Mouse (Mus musculus) gastrocnemius, adult 8-10 months (tissue): ENCODE results near the gene Limch1. TPM values are rescaled to one million over a fixed set of nuclear protein-coding genes. Genes with fewer than 3 reads are reported as not detected.
A peak's percentile ranks its signal among the peaks of the same experiment; 100 is the strongest.

Source experiments
- DNase-seq, 2 experiments: peaks; one replicate each; pipeline ENCODE4 v3.0.0; 2022; ENCODE audit warnings: low spot score in 2 of 2
- total RNA-seq, 4 experiments: library from RNA; stranded (reverse); gene quantifications; 2 replicates each; pipeline ENCODE4 v1.2.4; 2022

The Limch1 gene
- total RNA-seq, 4 experiments from 2014 or later = 110 to 128 (median 121) TPM

DNA sequence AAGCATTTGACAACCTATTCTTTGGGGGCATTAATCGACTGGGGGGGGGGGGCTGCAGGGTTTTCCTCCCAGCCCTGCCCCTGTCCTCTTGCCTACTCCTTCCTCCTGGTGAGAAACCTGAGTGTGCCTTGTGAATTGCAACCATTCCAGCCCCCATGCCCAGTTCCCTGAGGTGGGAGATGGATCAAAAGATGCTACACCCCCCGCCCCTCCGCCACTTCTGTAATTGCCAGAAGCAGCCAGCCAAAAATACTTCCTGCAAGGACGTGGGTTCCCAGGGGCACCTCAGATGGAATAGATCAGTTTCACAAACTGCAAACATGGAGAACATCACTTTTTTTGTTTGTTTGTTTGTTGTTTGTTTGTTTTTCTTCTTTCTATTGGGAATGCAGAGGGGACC lies 222.0 kb downstream of the Limch1 start:
- no peak for DNase-seq

GRCm38 (mm10) chr5:66968059-66968833 lies 222.6 kb downstream of the Limch1 start:
- no peak for DNase-seq

- no peak for DNase-seq
Observed at GRCm38 (mm10) chr5:66968925-66969711, 223.5 kb downstream of the Limch1 start.

DNA sequence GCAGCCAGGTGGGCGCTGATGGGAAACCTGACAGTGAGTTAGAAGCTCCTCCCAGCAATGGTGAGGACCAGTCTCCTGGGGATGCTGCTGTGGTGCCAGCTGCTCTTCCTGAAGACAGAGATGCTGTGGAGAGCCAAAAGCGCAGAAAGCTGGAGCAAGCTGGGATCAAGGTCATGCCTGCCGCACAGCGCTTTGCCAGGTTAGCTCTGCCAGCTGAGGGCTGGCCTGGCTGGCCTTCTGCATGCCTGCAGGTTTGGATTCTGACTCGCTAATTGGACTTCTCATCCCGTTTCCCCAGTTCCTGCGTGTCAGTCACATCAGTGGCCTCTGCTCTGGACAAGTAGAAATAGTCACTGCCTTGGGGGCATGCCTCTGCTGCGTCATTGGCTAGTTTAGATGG lies 230.0 kb downstream of the Limch1 start:
- peak in 1 of 2 experiments; percentile 37 for DNase-seq

GRCm38 (mm10) chr5:66979332-66980218 lies 233.9 kb downstream of the Limch1 start:
- peak; percentile 61 to 71 for DNase-seq

DNA sequence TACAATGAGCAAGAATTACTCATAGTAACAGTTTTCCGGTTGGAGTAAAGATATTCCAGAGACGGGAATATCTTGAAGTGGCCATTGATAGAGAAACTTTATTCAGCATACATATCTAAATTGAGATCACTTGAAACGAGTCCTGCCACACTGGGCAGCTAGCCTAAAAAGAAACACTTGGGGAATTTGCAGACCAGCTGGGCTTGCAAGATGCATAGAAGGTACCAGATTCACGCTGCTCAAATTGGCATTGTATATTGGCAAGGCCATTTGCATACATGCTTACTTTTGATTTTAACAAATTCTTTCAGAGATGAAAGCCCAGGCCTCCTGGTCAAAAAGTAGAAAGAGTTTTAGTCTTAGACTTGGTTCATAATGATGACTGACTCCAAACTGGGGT lies 235.2 kb downstream of the Limch1 start:
- DNase-seq = no peak

GRCm38 (mm10) chr5:66983104-66983503 lies 237.5 kb downstream of the Limch1 start:
- no peak for DNase-seq

DNA sequence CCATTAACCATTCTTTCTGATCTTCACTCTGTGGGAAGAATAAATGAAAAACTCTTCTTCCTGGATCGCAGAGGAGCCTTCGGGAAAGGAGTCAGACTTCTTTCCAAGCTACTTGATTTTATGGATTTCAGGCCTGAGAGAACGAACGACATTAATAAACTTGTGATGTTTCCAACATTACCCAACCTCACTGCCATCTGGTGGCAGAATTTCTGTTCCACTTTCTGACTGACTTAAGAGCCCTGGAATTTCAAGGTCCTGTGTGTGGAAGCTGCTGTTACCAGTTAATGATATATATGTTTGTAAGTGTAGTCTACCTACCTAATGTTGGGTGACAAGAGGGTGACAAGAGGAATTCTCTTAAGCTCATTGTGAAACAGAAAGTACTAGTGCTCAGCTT lies 243.3 kb downstream of the Limch1 start:
- DNase-seq = no peak

- DNase-seq = no peak
Observed at GRCm38 (mm10) chr5:66989531-66989930, 243.9 kb downstream of the Limch1 start.

DNA sequence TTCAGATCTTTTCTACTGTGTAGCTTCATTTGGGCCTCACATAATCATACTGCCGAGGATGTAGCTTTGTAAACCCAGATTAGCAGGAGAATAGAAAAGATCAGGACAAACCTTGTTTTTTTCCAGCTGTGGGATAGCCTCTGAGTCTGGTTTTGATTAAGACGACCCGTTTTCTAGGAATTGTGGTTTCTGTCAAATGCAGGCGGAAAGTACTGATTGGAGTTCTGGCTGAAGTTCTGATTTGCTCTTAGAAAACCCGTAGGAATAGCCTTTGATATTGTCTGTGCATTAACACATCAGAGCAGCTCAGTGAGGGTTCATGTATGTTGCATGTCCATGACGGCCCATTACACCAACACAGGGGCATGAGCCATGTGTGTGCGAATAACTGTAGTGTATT lies 246.8 kb downstream of the Limch1 start:
- no peak for DNase-seq

GRCm38 (mm10) chr5:66993076-66993475 lies 247.4 kb downstream of the Limch1 start:
- no peak for DNase-seq

DNA sequence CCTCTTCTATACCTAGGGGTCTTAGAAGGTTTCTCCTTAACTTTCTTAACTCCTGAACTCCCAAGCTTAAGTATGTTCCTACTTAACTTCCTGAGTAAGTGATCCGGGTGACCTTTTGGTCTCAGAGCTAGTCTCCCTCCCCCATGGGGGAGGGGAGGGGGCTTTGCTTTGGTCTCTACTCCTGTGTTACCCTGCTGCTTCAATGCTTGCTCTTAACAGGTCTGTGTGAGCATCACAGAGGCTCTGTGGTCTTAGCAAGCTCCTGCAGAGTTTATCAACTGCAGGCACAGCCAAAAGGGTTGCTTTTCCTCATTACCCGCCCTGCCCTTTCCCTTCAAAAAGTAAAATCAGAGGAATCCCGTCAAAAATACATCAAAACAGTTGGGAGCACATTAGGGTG lies 250.5 kb downstream of the Limch1 start:
- no peak for DNase-seq

GRCm38 (mm10) chr5:66996886-66997599 lies 251.4 kb downstream of the Limch1 start:
- DNase-seq = peak; percentile 48 to 54

GRCm38 (mm10) chr5:66997600-66997930 lies 251.9 kb downstream of the Limch1 start:
- DNase-seq = no peak

DNA sequence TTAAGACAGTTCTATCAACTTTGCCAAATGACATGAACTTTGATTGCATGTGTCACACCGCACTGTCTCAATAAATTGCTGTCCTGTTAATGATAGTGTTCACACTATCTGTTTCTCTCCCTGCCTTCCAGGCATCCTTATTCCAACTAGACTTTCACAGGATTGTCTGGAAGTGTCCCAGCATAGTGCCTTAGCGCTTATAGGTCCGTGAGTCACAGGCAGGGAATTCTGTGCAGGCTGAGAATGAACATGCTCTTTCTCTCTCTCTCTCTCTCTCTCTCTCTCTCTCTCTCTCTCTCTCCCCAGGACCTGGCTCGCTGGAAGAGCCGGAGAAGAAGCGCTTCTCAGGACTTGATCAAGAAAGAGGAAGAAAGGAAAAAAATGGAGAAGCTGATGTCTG lies 252.7 kb downstream of the Limch1 start:
- no peak for DNase-seq

GRCm38 (mm10) chr5:67002346-67002745 lies 256.7 kb downstream of the Limch1 start:
- no peak for DNase-seq

DNA sequence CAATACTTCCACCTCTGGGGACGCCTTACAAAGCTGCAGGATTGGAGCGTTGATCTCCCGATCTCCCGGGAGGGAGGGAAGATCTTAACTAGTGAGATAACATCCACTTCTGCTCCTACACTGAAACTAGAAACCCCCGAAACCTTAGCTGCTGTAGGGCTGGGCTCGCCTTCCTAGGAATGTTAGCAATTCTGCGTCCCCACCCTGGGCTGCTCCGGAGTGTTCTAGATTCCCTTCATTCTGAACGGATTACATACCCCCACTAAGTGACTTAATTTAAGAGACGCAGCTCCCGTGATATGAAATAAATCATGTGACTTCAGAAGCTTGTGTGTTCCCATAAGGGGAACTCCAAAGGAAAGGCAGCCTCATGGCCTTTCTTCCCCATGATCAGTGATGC lies 259.0 kb downstream of the Limch1 start:
- no peak for DNase-seq

DNA sequence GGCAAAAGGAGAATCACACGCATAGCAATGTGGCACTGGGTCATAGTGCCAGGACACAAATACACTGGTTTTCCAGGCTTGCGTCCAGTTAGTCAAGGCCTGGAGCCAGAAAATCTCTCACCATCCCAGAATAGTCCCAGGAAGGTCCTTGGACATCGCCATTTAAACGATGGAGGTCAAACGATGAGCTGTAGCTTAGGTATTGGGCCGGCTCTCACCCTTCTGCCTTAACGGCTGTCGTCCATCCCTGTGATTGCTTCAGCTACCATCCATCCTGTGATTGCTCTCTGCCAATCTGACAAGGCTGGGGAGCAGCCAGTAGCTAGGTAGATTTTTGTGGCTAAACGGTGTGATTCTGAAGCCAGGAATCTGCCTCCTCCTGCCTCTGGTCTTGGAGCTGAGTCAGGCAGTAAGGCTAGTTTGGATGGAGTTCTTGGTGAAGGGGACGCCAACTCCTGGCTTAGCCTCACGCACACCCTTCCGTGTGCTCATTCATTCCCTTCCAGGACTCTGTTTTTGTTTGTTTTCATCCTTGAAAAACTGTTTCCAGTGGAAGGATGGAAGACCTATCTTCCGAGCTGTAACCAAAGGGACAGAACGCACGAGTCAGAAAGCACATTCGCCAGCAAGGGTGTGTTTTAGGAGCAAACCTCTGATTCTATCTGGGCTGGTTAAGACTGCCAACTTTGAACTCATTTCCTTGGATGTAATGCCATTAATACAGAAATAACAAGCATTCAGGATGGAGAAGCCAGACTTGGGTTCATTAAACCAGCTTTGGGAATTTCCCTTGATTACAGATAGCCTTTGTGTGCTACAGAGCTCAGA lies 265.6 kb downstream of the Limch1 start:
- peak; percentile 70 to 76 for DNase-seq

DNA sequence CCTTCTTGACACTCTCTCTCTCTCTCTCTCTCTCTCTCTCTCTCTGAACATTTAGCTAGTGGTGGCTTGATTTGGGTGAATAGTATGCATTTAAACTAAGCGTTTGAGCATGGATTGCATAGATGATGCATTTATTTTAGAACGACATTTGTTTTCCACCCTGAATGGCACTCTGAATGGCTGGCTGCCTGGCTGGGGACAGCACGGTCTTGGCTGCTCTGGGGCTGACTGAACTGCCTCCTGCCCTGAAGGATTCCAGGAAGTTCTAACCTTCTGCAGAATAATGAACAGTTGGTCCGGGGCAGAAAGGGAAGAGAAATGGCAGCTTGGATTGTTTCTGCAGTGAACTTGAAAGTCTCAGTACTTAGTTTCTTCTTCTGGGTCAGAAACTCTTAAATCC lies 266.4 kb downstream of the Limch1 start:
- DNase-seq = no peak

DNA sequence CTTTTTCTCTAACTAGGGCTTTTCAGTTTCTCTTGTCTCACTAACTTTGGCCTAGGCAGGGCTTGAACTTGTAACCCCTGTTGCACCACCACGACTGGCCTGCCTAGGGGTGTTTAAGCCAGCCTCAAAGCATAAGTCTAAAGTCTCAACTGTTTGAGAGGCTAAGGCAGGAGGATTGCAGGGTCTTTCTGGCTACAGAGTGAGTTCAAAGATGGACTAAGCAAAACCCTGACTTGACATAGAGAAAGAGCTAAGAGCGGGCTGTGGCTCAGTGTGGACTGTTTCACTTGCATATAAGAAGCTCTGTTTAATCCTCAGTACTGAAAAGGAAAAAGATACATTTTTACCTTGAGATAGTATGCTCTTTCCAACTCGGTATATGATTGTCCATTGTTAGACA lies 268.3 kb downstream of the Limch1 start:
- no peak for DNase-seq
